Mouse (Mus musculus) midbrain, embryonic 14.5 days (tissue): ENCODE data around the gene Glyctk. TPM values are rescaled to one million over a fixed set of nuclear protein-coding genes. Genes with fewer than 3 reads are reported as not detected.

Experiments
- microRNA counts: library from miRNA; unstranded; fragments of <30 nt; microRNA quantifications from one replicate; lab custom pipeline; 2016
- microRNA-seq: library from miRNA; unstranded; fragments of <30 nt; microRNA quantifications from one replicate; pipeline ENCODE4, GENCODE M21; 2016
- polyA plus RNA-seq: library from polyadenylated mRNA; unstranded; fragments of >200 nt; fragmentation: Nextera tagmentation; extraction: Ambion mirVana; gene quantifications from 2 replicates; pipeline ENCODE4 v1.2.1, GENCODE M21; 2014

Gene Glyctk
- polyA plus RNA-seq, 1 experiment from 2014 or later: 6.8 TPM

MicroRNA genes within 50 kb of the gene (microRNA counts, 519-probe panel; counts per million panel counts)
- 7,499 counts per million, percentile 93 among the panel's probes with 10 or more counts for microRNA mmu-let-7g (lab: Ali Mortazavi, UCI)

Small RNA genes lying within 50 kb of the gene (microRNA-seq; reads per million reads assigned to microRNA genes)
- gene Mir135a-1 (468 reads per million, percentile 72 among the genes with 10 or more reads in this experiment), gene Mirlet7g (59,820 reads per million, percentile 100 among the genes with 10 or more reads in this experiment)

Other genes with a start within 250 kb of the Glyctk start
- 0.11 and 0.18 TPM in 2 replicates for gene Col6a5, start 197.5 kb downstream of the Glyctk start, polyA plus RNA-seq
- gene Col6a4, start 61.4 kb downstream of the Glyctk start, polyA plus RNA-seq: 0.38 and 0.81 TPM in 2 replicates
- gene Wdr82, start 12.8 kb upstream of the Glyctk start, polyA plus RNA-seq: 54.0 and 75.3 TPM in 2 replicates
- gene Ppm1m, start 41.6 kb upstream of the Glyctk start, polyA plus RNA-seq: 11.3 and 13.1 TPM in 2 replicates
- 46.4 and 55.4 TPM in 2 replicates for gene Twf2, start 45.0 kb upstream of the Glyctk start, polyA plus RNA-seq
- 0.08 and 0.09 TPM in 2 replicates for gene Tlr9, start 64.5 kb upstream of the Glyctk start, polyA plus RNA-seq
- 93.0 and 101 TPM in 2 replicates for gene Alas1, start 90.5 kb upstream of the Glyctk start, polyA plus RNA-seq
- 7.1 and 8.4 TPM in 2 replicates for gene Poc1a, start 122.9 kb upstream of the Glyctk start, polyA plus RNA-seq
- gene Dusp7, start 210.5 kb upstream of the Glyctk start, polyA plus RNA-seq: 16.2 and 19.9 TPM in 2 replicates